Comparison of ENCODE assay signal across 28 mouse cellular contexts in the genomic region with DNA sequence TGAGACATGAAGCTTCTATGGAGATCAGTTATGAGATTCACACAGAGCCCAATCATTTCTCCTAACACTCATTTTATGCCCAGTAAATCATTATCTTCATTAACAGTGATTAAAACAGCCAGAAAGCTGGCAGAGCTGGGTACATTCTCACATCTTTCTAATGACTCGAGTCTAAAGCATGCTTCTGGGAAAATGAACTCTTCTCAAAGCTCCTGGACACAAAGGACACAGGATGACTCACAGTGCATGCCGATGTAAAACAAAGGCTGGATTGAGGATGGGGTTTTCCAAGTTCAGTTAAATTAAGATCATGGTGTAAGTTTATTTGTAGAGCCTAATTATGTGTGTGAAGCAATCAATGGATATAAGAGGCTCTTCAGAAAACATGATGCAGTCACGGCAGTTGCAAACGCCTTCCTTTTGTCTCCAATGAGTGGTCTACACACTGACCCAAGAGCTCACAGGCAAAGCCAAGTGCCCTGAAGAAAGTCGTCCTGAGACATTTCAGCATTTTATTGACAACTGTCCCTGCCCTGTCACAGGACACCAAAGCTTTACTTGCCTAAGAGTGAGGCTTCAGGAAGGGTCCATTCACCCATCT.
DNase-seq lines count a peak whose midpoint lies in the region; ATAC-seq and TF ChIP-seq lines count a peak whose summit lies in the region.
"Had no signal": no experiment of that assay in that cellular context is flagged by ENCODE, and none has a peak within 500 bp of the region (broad histone marks: within the 10 kb centered on the region; RNA-seq: fewer than 3 reads in every experiment).

No protein-coding gene starts in this region.

- no peak overlapping the region for H3ac ChIP-seq in C2C12 (ENCODE audit: control insufficient read depth, insufficient read length, low read depth)

- no peaks in the 10 kb centered on the region for H3K9me3 ChIP-seq in hindbrain, postnatal 0 days (ENCODE audit: low read length)
- no peaks in the 10 kb centered on the region for H3K9me3 ChIP-seq in hindbrain, embryonic 10.5 days
- no peaks in the 10 kb centered on the region for H3K9me3 ChIP-seq in forebrain, embryonic 10.5 days
- H3K9me3 ChIP-seq in forebrain, embryonic 16.5 days (ENCODE audit: control insufficient read depth, low read length), result no peaks in the 10 kb centered on the region
- H3K9me3 ChIP-seq: heart, embryonic 10.5 days; hindbrain, embryonic 15.5 days; limb, embryonic 15.5 days; liver, embryonic 15.5 days; lung, embryonic 15.5 days; midbrain, embryonic 15.5 days had no signal

- H3K27me3 ChIP-seq in hindbrain, postnatal 0 days (ENCODE audit: insufficient read depth, low read length), result no peaks in the 10 kb centered on the region
- no peaks in the 10 kb centered on the region for H3K27me3 ChIP-seq in hindbrain, embryonic 10.5 days (ENCODE audit: insufficient read depth, poor library complexity, severe bottlenecking)
- H3K27me3 ChIP-seq in C2C12 (ENCODE audit: control insufficient read depth, insufficient read depth, insufficient read length), result no peaks in the 10 kb centered on the region
- H3K27me3 ChIP-seq in forebrain, embryonic 10.5 days (ENCODE audit: poor library complexity, severe bottlenecking), result no peaks in the 10 kb centered on the region
- no peaks in the 10 kb centered on the region for H3K27me3 ChIP-seq in forebrain, embryonic 16.5 days (replicated peaks; ENCODE audit: control insufficient read depth, insufficient read depth, low read length)
- H3K27me3 ChIP-seq: hindbrain, embryonic 15.5 days; limb, embryonic 15.5 days; liver, embryonic 15.5 days; lung, embryonic 15.5 days; midbrain, embryonic 15.5 days had no signal

- 41% methylated on average over 5 of the region's 5 CpGs for WGBS in hindbrain, postnatal 0 days
- 69% methylated on average over 5 of the region's 5 CpGs for WGBS in hindbrain, embryonic 10.5 days
- WGBS in forebrain, embryonic 10.5 days, result 44% methylated on average over 5 of the region's 5 CpGs
- 10% methylated on average over 5 of the region's 5 CpGs for WGBS in forebrain, embryonic 16.5 days

- no peak for TF ChIP-seq CTCF in hindbrain, postnatal 0 days (IDR thresholded peaks at IDR 0.05; ENCODE audit: low read depth)
- no peak for TF ChIP-seq CTCF in C2C12 (IDR thresholded peaks at IDR 0.05; ENCODE audit: control insufficient read depth, insufficient read depth, insufficient read length)

- DNase-seq in hindbrain, postnatal 0 days (ENCODE audit: low spot score), result peak; percentile 7
- no peak for DNase-seq in hindbrain, embryonic 10.5 days (ENCODE audit: low spot score)
- DNase-seq in forebrain, embryonic 10.5 days (ENCODE audit: extremely low spot score, low spot score), result no peak
- no peak for DNase-seq in T-cell, adult 2 months (ENCODE audit: low spot score)
- DNase-seq in gastrocnemius, adult 8-10 months (ENCODE audit: low spot score in 2 of 2), result no peak
- DNase-seq: adrenal gland, adult 8-10 months; cerebellum, adult 2 months; cerebellum, postnatal 36 days; gastrocnemius, postnatal 36 days; heart, postnatal 4 days; kidney, adult 9 months; kidney, postnatal 25 days; left cerebral cortex, postnatal 4 days; lung, postnatal 36 days; thymus, adult 18-20 months; thymus, postnatal 36 days had no signal

- no peaks in the 10 kb centered on the region for H3K79me3 ChIP-seq in C2C12 (ENCODE audit: low read depth)

- no peak overlapping the region for H3K4me2 ChIP-seq in hindbrain, postnatal 0 days (ENCODE audit: low read depth, low read length)
- H3K4me2 ChIP-seq in forebrain, embryonic 16.5 days (ENCODE audit: low read length), result no peak overlapping the region
- H3K4me2 ChIP-seq: hindbrain, embryonic 15.5 days; limb, embryonic 15.5 days; liver, embryonic 15.5 days; lung, embryonic 15.5 days; midbrain, embryonic 15.5 days had no signal

- H3K4me3 ChIP-seq in hindbrain, postnatal 0 days (ENCODE audit: low read length), result no peak overlapping the region
- no peak overlapping the region for H3K4me3 ChIP-seq in hindbrain, embryonic 10.5 days
- no peak overlapping the region for H3K4me3 ChIP-seq in C2C12 (ENCODE audit: insufficient read depth, poor library complexity, severe bottlenecking)
- no peak overlapping the region for H3K4me3 ChIP-seq in forebrain, embryonic 10.5 days
- no peak overlapping the region for H3K4me3 ChIP-seq in forebrain, embryonic 16.5 days (replicated peaks; ENCODE audit: low read length)
- H3K4me3 ChIP-seq: heart, embryonic 10.5 days; hindbrain, embryonic 15.5 days; left cerebral cortex, adult 2 months; limb, embryonic 15.5 days; liver, embryonic 15.5 days; lung, embryonic 15.5 days; midbrain, embryonic 15.5 days; myocyte had no signal

- no peak for ATAC-seq in hindbrain, postnatal 0 days
- ATAC-seq in forebrain, embryonic 16.5 days, result peak; percentile 75
- ATAC-seq: activated CD4-positive, CD25-positive, alpha-beta regulatory T cell, adult 4 months; intestine, embryonic 16.5 days; midbrain, embryonic 15.5 days had no signal

- H3K9ac ChIP-seq in hindbrain, postnatal 0 days (replicated peaks; ENCODE audit: low read length), result no peak overlapping the region
- H3K9ac ChIP-seq in forebrain, embryonic 16.5 days (replicated peaks; ENCODE audit: low read depth, low read length), result no peak overlapping the region
- H3K9ac ChIP-seq: hindbrain, embryonic 15.5 days; limb, embryonic 15.5 days; liver, embryonic 15.5 days; lung, embryonic 15.5 days; midbrain, embryonic 15.5 days had no signal

- no peak overlapping the region for H3K27ac ChIP-seq in hindbrain, postnatal 0 days
- no peak overlapping the region for H3K27ac ChIP-seq in hindbrain, embryonic 10.5 days
- H3K27ac ChIP-seq in forebrain, embryonic 10.5 days, result peak overlapping the region; percentile 63; the same call in 1 of the 2 replicates
- H3K27ac ChIP-seq in forebrain, embryonic 16.5 days (ENCODE audit: low read length), result no peak overlapping the region
- H3K27ac ChIP-seq: heart, embryonic 10.5 days; hindbrain, embryonic 15.5 days; left cerebral cortex, adult 2 months; limb, embryonic 15.5 days; liver, embryonic 15.5 days; lung, embryonic 15.5 days; midbrain, embryonic 15.5 days had no signal

- no peaks in the 10 kb centered on the region for H3K4me1 ChIP-seq in hindbrain, postnatal 0 days (ENCODE audit: insufficient read depth, low read length)
- H3K4me1 ChIP-seq in hindbrain, embryonic 10.5 days (replicated peaks), result no peaks in the 10 kb centered on the region
- H3K4me1 ChIP-seq in forebrain, embryonic 10.5 days, result peaks cover 13% of the 10 kb centered on the region; the same call in 1 of the 2 replicates
- peaks cover 9% of the 10 kb centered on the region for H3K4me1 ChIP-seq in forebrain, embryonic 16.5 days (replicated peaks; ENCODE audit: control insufficient read depth, insufficient read depth, low read length)
- H3K4me1 ChIP-seq: heart, embryonic 10.5 days; hindbrain, embryonic 15.5 days; limb, embryonic 15.5 days; liver, embryonic 15.5 days; lung, embryonic 15.5 days; midbrain, embryonic 15.5 days had no signal

- no peaks in the 10 kb centered on the region for H3K79me2 ChIP-seq in C2C12 (ENCODE audit: control insufficient read depth, insufficient read depth)

- H3K36me3 ChIP-seq in hindbrain, postnatal 0 days (ENCODE audit: insufficient read depth, low read length), result no peaks in the 10 kb centered on the region
- no peaks in the 10 kb centered on the region for H3K36me3 ChIP-seq in hindbrain, embryonic 10.5 days
- no peaks in the 10 kb centered on the region for H3K36me3 ChIP-seq in C2C12 (ENCODE audit: control insufficient read depth, insufficient read depth)
- no peaks in the 10 kb centered on the region for H3K36me3 ChIP-seq in forebrain, embryonic 10.5 days (replicated peaks)
- H3K36me3 ChIP-seq in forebrain, embryonic 16.5 days (ENCODE audit: control insufficient read depth, insufficient read depth), result no peaks in the 10 kb centered on the region
- H3K36me3 ChIP-seq: heart, embryonic 10.5 days; hindbrain, embryonic 15.5 days; limb, embryonic 15.5 days; liver, embryonic 15.5 days; lung, embryonic 15.5 days; midbrain, embryonic 15.5 days had no signal

TF ChIP-seq in C2C12, 6 proteins besides CTCF, POLR2A, EP300 and RAD21:
- peak; percentile 1 for TF ChIP-seq CEBPB (IDR thresholded peaks at IDR 0.05; ENCODE audit: low read depth)
- TF ChIP-seq MAX (IDR thresholded peaks at IDR 0.05), result no peak
TF ChIP-seq in C2C12: peak in this region for 1.
